Mouse (Mus musculus): ENCODE results near the gene Mus81.

GRCm38 (mm10) chr19:5475069-5475714, 13.0 kb downstream of the Mus81 start:
- no peak for TF ChIP-seq CTCF (IDR thresholded peaks at IDR 0.05; ENCODE audit: borderline replicate concordance, insufficient read depth, low read length)
- no peak for TF ChIP-seq POLR2A (IDR thresholded peaks at IDR 0.05; ENCODE audit: low read depth, low read length)
